Mouse (Mus musculus) lung, embryonic 14.5 days (tissue): ENCODE data around the gene Snrnp25. TPM values are rescaled to one million over a fixed set of nuclear protein-coding genes. Genes with fewer than 3 reads are reported as not detected.

Experiments
- ATAC-seq: fragments of 200-750 bp; cut with Nextera tagmentation; 2 replicates; pipeline ENCODE4 v1.8.0; 2017; ENCODE audit warnings: mild to moderate bottlenecking, moderate TSS enrichment, moderate library complexity; ENCODE audit not compliant: insufficient read depth
- DNase-seq: peaks from one replicate; pipeline ENCODE4 v3.0.0-alpha.2; 2015
- H3K27ac ChIP-seq: fragments of 300-500 bp; sonication (generic); 2 replicates; pipeline ENCODE4 v1.5.1; 2014; ENCODE audit warnings: low read depth, mild to moderate bottlenecking, moderate library complexity
- H3K27me3 ChIP-seq: fragments of 300-500 bp; sonication (generic); 2 replicates; pipeline ENCODE4 v1.6.1; 2014; ENCODE audit warnings: low read length, control low read depth; ENCODE audit not compliant: insufficient read depth
- H3K36me3 ChIP-seq: fragments of 300-500 bp; sonication (generic); 2 replicates; pipeline ENCODE4 v1.6.1; 2014; ENCODE audit warnings: control low read depth; ENCODE audit not compliant: insufficient read depth
- H3K4me1 ChIP-seq: fragments of 300-500 bp; sonication (generic); 2 replicates; pipeline ENCODE4 v1.6.1; 2014; ENCODE audit warnings: antibody characterized with exemption, control low read depth; ENCODE audit not compliant: insufficient read depth
- H3K4me2 ChIP-seq: fragments of 300-500 bp; sonication (generic); 2 replicates; pipeline ENCODE4 v1.6.1; 2014; ENCODE audit warnings: mild to moderate bottlenecking
- H3K4me3 ChIP-seq: fragments of 300-500 bp; sonication (generic); 2 replicates; pipeline ENCODE4 v1.5.1; 2014; ENCODE audit warnings: low read depth, low read length
- H3K9ac ChIP-seq: fragments of 300-500 bp; sonication (generic); 2 replicates; pipeline ENCODE4 v1.6.1; 2014
- H3K9me3 ChIP-seq: fragments of 300-500 bp; sonication (generic); 2 replicates; pipeline ENCODE4 v1.6.1; 2016; ENCODE audit warnings: low read depth, low read length, control low read depth
- CTCF ChIP-seq: IDR thresholded peaks from 2 replicates; pipeline ENCODE4 v1.5.1; 2016; ENCODE audit warnings: antibody characterized with exemption, low read depth
- WGBS: fragments of 180-500 bp; shearing (Covaris S2); extraction: QIAGEN DNeasy Blood & Tissue Kit; methylation state at CpG from one replicate; pipeline ENCODE4 v1.1.7; 2014; 5-methylcytosine and 5-hydroxymethylcytosine counted together
- polyA plus RNA-seq: library from polyadenylated mRNA; unstranded; fragments of >200 nt; fragmentation: Nextera tagmentation; extraction: Ambion mirVana; gene quantifications from 2 replicates; pipeline ENCODE4 v1.2.1, GENCODE M21; 2014

Gene Snrnp25
- polyA plus RNA-seq, 1 experiment from 2014 or later: 71.4 TPM

- Histone ChIP-seq H3K27ac (no peak overlapping the region), H3K4me1 (0 out of 2 replicates have a peak, but pooled peaks cover 4% of the 10 kb centered on the region), H3K4me2 (no peak overlapping the region), H3K27me3 (no peaks in the 10 kb centered on the region), H3K9ac (no peak overlapping the region), H3K9me3 (no peaks in the 10 kb centered on the region), H3K4me3 (no peak overlapping the region), H3K36me3 (no peaks in the 10 kb centered on the region)
- no peak for ATAC-seq
- no peak for DNase-seq
- TF ChIP-seq CTCF: peak; percentile 27; the same call in 1 of the 2 replicates
- WGBS: 85% methylated on average over 4 of the region's 4 CpGs
Observed at GRCm38 (mm10) chr11:32187256-32187655, 18.0 kb upstream of the Snrnp25 start.

- TF ChIP-seq CTCF: no peak
- Histone ChIP-seq H3K4me1 (0 out of 2 replicates have a peak, but pooled peaks cover 4% of the 10 kb centered on the region), H3K4me2 (no peak overlapping the region), H3K4me3 (no peak overlapping the region), H3K36me3 (no peaks in the 10 kb centered on the region), H3K9ac (no peak overlapping the region), H3K27me3 (no peaks in the 10 kb centered on the region), H3K9me3 (no peaks in the 10 kb centered on the region), H3K27ac (no peak overlapping the region)
- WGBS: 80% methylated on average over 12 of the region's 12 CpGs
- no peak for DNase-seq
- ATAC-seq: no peak
Observed at GRCm38 (mm10) chr11:32188881-32189280, 16.3 kb upstream of the Snrnp25 start.

- ATAC-seq (no peak), DNase-seq (no peak)
- Histone ChIP-seq H3K9ac (no peak overlapping the region), H3K9me3 (no peaks in the 10 kb centered on the region), H3K4me3 (no peak overlapping the region), H3K36me3 (no peaks in the 10 kb centered on the region), H3K4me1 (0 out of 2 replicates have a peak, but pooled peaks cover 4% of the 10 kb centered on the region), H3K4me2 (no peak overlapping the region), H3K27me3 (no peaks in the 10 kb centered on the region), H3K27ac (no peak overlapping the region)
- no peak for TF ChIP-seq CTCF
- 63% methylated on average over 5 of the region's 5 CpGs for WGBS
Observed at GRCm38 (mm10) chr11:32189434-32189833, 15.8 kb upstream of the Snrnp25 start.

GRCm38 (mm10) chr11:32190119-32190518, 15.1 kb upstream of the Snrnp25 start:
- Histone ChIP-seq H3K9ac (no peak overlapping the region), H3K27ac (no peak overlapping the region), H3K4me3 (no peak overlapping the region), H3K36me3 (no peaks in the 10 kb centered on the region), H3K4me2 (no peak overlapping the region), H3K9me3 (no peaks in the 10 kb centered on the region), H3K4me1 (0 out of 2 replicates have a peak, but pooled peaks cover 4% of the 10 kb centered on the region), H3K27me3 (no peaks in the 10 kb centered on the region)
- TF ChIP-seq CTCF: no peak
- WGBS: 66% methylated on average over 9 of the region's 9 CpGs
- DNase-seq (peak; percentile 68), ATAC-seq (no peak)

- TF ChIP-seq CTCF: no peak
- Histone ChIP-seq H3K9me3 (no peaks in the 10 kb centered on the region), H3K27me3 (no peaks in the 10 kb centered on the region), H3K27ac (no peak overlapping the region), H3K4me3 (no peak overlapping the region), H3K36me3 (no peaks in the 10 kb centered on the region), H3K9ac (no peak overlapping the region), H3K4me2 (no peak overlapping the region), H3K4me1 (0 out of 2 replicates have a peak, but pooled peaks cover 4% of the 10 kb centered on the region)
- no peak for ATAC-seq
- WGBS: 69% methylated on average over 13 of the region's 13 CpGs
- no peak for DNase-seq
Observed at GRCm38 (mm10) chr11:32190603-32191110, 14.6 kb upstream of the Snrnp25 start.

GRCm38 (mm10) chr11:32193156-32193555, 12.1 kb upstream of the Snrnp25 start:
- Histone ChIP-seq H3K4me3 (no peak overlapping the region), H3K9ac (no peak overlapping the region), H3K9me3 (no peaks in the 10 kb centered on the region), H3K4me2 (no peak overlapping the region), H3K4me1 (0 out of 2 replicates have a peak, but pooled peaks cover 4% of the 10 kb centered on the region), H3K27ac (no peak overlapping the region), H3K27me3 (no peaks in the 10 kb centered on the region), H3K36me3 (no peaks in the 10 kb centered on the region)
- DNase-seq (no peak), ATAC-seq (no peak)
- no peak for TF ChIP-seq CTCF
- WGBS: 89% methylated on average over 10 of the region's 10 CpGs

- ATAC-seq: no peak
- Histone ChIP-seq H3K4me3 (no peak overlapping the region), H3K9me3 (no peaks in the 10 kb centered on the region), H3K27me3 (no peaks in the 10 kb centered on the region), H3K9ac (no peak overlapping the region), H3K4me1 (0 out of 2 replicates have a peak, but pooled peaks cover 4% of the 10 kb centered on the region), H3K36me3 (no peaks in the 10 kb centered on the region), H3K27ac (no peak overlapping the region), H3K4me2 (no peak overlapping the region)
- WGBS: 68% methylated on average over 10 of the region's 10 CpGs
- DNase-seq: no peak
- TF ChIP-seq CTCF: no peak
Observed at GRCm38 (mm10) chr11:32194086-32194485, 11.1 kb upstream of the Snrnp25 start.

- no peak for TF ChIP-seq CTCF
- Histone ChIP-seq H3K9ac (no peak overlapping the region), H3K4me3 (no peak overlapping the region), H3K4me1 (0 out of 2 replicates have a peak, but pooled peaks cover 4% of the 10 kb centered on the region), H3K9me3 (no peaks in the 10 kb centered on the region), H3K4me2 (no peak overlapping the region), H3K27me3 (no peaks in the 10 kb centered on the region), H3K27ac (no peak overlapping the region), H3K36me3 (no peaks in the 10 kb centered on the region)
- no peak for DNase-seq
- no peak for ATAC-seq
- 79% methylated on average over 5 of the region's 5 CpGs for WGBS
Observed at GRCm38 (mm10) chr11:32194626-32195025, 10.6 kb upstream of the Snrnp25 start.
